Mouse (Mus musculus) E14TG2a.4 (cell line): ENCODE measurements around the gene Sept8.
"Not testable (repeated sequence)": the region's sequence is repeated elsewhere in the genome, so short reads cannot be mapped to it uniquely, and the experiment has no call there.

Experiments used
- H3K27me3 ChIP-seq: 2 replicates; pipeline ENCODE4 v1.6.1; 2014; ENCODE audit warnings: low read length, control low read depth; ENCODE audit not compliant: insufficient read depth
- H3K36me3 ChIP-seq: 2 replicates; pipeline ENCODE4 v1.6.1; 2014; ENCODE audit warnings: low read length, control low read depth; ENCODE audit not compliant: insufficient read depth
- H3K4me1 ChIP-seq: replicated peaks from 2 replicates; pipeline ENCODE4 v1.6.1; 2014; ENCODE audit warnings: low read depth, low read length, control low read depth
- H3K4me3 ChIP-seq: replicated peaks from 2 replicates; pipeline ENCODE4 v1.5.1; 2014; ENCODE audit warnings: mild to moderate bottlenecking, low read length
- H3K9me3 ChIP-seq: 2 replicates; pipeline ENCODE4 v1.6.1; 2014; ENCODE audit warnings: low read length, control low read depth
- CTCF ChIP-seq: conservative IDR thresholded peaks from 2 replicates; pipeline ENCODE4 v1.5.1; 2014; ENCODE audit warnings: low read length
- NANOG ChIP-seq: IDR thresholded peaks from 2 replicates; pipeline ENCODE4 v1.6.1; 2014; ENCODE audit warnings: borderline replicate concordance, low read length, mixed read lengths
- POU5F1 ChIP-seq: IDR thresholded peaks from 2 replicates; pipeline ENCODE4 v1.6.1; 2014; ENCODE audit warnings: low read length, borderline replicate concordance

Sept8 gene

DNA sequence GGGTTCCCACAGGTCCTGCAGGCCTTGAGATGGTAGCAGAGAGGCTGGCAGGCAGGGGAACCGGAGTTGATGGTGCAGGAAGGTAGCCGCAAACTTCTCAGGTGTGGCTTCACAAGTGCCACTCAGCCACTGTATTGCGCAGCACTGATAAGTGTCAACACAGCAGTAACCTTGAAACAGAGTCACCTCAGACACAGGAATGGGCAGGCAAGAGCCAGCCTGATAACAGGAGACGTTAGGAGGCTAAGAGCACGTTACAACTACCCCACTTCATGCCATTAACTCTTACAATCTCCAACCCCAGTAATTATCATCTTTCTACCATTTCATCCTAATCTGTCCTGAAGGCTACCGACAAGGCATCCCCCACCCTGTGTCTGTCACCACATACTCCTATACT is 28.5 kb downstream of the Sept8 start:
- Histone ChIP-seq H3K9me3 (peaks cover 3% of the 10 kb centered on the region; the same call in 1 of the 2 replicates), H3K4me1 (peaks cover 9% of the 10 kb centered on the region), H3K36me3 (no peaks in the 10 kb centered on the region), H3K27me3 (peaks cover 5% of the 10 kb centered on the region; the same call in 1 of the 2 replicates), H3K4me3 (no peak overlapping the region)
- TF ChIP-seq CTCF (no peak), NANOG (no peak), POU5F1 (no peak)

DNA sequence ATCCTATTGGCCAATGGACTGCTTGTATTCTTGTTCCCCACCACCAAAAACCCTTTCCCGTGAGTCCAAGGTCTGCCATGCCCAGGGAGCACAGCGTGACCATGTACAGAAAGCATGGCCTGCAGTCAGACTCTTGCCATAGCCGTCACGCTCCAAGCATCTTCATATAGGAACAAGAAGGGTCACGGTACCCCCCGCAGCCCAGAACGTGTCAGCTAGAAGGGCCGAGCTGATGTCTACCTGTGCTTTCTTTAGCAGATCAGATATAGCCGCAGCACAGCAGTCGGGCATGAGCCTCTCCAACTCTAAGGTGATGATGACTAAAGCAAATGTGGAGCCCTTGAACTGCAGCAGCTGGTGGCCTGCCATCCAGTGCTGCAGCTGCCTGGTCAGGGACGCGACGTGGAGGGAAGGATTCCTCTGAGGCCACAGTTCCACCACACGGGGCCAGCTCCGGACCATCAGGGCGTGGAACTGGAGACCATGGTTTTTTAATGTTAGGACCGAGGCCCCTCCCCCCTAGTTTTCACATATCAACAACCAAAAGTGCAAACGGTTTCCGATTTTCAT is 29.1 kb downstream of the Sept8 start:
- H3K9me3 ChIP-seq = peaks cover 8% of the 10 kb centered on the region
- TF ChIP-seq CTCF (no peak), POU5F1 (no peak), NANOG (no peak)
- no peaks in the 10 kb centered on the region for H3K36me3 ChIP-seq

DNA sequence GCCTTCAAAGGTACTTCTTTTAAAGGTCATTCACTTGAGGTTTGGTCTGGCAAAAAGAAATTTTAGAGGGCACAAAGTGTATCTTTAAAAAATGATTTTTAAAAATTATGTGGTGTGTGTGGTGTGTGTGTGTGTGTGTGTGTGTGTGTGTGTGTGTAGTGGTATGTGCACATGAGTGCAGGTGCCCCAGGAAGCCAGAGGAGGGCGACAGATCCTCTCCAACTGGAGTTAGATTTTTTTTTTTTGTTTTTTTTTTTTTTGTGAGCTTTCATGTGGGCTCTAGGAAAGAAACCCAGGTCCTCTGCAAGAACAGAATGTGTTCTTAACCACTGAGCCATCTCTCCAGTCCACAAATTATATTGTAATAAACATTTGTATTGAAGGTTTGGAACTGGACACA is 31.7 kb downstream of the Sept8 start:
- peaks cover 5% of the 10 kb centered on the region; the same call in 1 of the 2 replicates for H3K27me3 ChIP-seq
- peaks cover 3% of the 10 kb centered on the region; the same call in 1 of the 2 replicates for H3K4me1 ChIP-seq
- no peak for TF ChIP-seq CTCF
- no peak for TF ChIP-seq NANOG
- no peak for TF ChIP-seq POU5F1
- peaks cover 11% of the 10 kb centered on the region for H3K9me3 ChIP-seq
- no peak overlapping the region for H3K4me3 ChIP-seq
- H3K36me3 ChIP-seq = no peaks in the 10 kb centered on the region

More for the DNA sequence above, 29.1 kb downstream of the Sept8 start:
- Histone ChIP-seq H3K4me1 (peaks cover 3% of the 10 kb centered on the region; the same call in 1 of the 2 replicates), H3K27me3 (peaks cover 5% of the 10 kb centered on the region; the same call in 1 of the 2 replicates), H3K4me3 (no peak overlapping the region)

DNA sequence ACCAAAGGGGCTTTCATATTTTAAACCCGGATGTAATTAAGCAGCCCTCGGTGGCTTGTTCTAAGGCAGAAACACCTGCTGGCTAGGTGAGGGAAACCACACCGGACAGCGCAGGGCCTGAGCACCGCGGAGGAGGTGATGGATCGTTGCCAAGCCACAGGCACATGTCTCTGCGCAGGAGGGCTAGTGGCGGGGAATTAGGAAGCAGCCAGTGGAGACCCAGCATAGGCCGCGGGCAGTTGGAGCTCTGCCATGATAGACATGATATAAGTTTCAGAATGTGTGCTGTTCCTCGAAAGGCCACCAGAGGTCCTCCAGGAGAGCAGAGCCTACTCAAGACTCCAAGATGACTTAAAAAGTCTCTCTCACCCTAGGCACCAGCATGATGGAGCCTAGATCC is 32.7 kb downstream of the Sept8 start:
- Histone ChIP-seq H3K36me3 (no peaks in the 10 kb centered on the region), H3K27me3 (peaks cover under 1% of the 10 kb centered on the region; the same call in 1 of the 2 replicates), H3K4me1 (peaks cover 3% of the 10 kb centered on the region; the same call in 1 of the 2 replicates), H3K4me3 (no peak overlapping the region), H3K9me3 (peaks cover 11% of the 10 kb centered on the region)
- peak; percentile 59 for TF ChIP-seq CTCF
- TF ChIP-seq NANOG = no peak

DNA sequence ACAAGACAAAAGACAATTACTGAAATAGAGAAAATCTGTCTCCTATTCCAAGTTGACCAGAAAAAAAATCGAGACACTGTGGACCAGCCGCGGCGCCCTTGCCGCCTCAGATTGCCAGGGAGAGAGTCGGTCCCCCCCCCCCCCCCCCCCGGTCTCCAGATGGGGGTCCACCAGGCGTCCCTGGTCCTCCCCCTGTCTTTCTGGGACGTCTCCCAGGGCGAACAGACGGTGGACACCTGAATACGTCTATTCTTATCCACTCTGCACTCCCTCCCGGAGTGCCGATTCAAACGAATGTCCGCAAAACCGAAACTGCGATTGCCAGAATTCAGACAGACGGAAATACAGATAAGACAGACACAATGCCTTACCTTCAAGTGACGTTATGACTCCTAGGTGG is 37.5 kb downstream of the Sept8 start:
- not testable (repeated sequence) for H3K36me3 ChIP-seq, H3K27me3 ChIP-seq, H3K4me1 ChIP-seq, H3K4me3 ChIP-seq
- peaks cover 11% of the 10 kb centered on the region for H3K9me3 ChIP-seq

DNA sequence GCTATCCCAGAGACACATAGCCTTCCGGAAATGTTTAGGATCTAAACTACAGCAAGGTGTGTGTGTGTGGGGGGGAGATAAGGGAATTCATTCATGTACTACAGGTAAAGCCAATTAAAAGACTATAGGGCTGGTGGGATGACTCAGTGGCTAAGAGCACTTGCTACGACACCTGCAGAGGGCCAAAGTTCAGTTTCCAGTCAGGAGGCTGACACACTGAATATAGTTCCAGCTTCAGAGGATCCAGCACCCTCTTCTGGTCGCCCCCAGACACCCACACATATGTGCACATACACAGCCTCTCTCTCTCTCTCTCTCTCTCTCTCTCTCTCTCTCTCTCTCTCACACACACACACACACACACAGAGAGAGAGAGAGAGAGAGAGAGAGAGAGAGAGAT is 38.9 kb downstream of the Sept8 start:
- not testable (repeated sequence) for H3K9me3 ChIP-seq, H3K4me1 ChIP-seq, H3K27me3 ChIP-seq, H3K36me3 ChIP-seq, H3K4me3 ChIP-seq

DNA sequence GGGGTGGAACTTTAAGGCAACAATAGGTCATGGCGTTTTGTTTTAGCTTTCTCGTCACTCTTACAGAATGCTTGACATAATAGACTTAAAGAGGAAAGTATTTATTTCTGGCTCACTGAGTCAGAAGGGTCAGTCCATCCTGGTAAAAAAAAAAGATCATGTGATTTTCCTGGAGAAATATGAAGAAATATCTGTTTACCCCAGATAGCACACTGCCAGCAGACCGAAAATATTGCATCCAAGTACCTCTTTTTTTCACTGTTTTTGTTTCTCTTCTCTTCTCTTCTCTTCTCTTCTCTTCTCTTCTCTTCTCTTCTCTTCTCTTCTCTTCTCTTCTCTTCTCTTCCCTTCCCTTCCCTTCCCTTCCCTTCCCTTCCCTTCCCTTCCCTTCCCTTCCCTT is 40.9 kb downstream of the Sept8 start:
- H3K36me3 ChIP-seq, H3K9me3 ChIP-seq, H3K4me3 ChIP-seq, H3K27me3 ChIP-seq, H3K4me1 ChIP-seq: not testable (repeated sequence)

DNA sequence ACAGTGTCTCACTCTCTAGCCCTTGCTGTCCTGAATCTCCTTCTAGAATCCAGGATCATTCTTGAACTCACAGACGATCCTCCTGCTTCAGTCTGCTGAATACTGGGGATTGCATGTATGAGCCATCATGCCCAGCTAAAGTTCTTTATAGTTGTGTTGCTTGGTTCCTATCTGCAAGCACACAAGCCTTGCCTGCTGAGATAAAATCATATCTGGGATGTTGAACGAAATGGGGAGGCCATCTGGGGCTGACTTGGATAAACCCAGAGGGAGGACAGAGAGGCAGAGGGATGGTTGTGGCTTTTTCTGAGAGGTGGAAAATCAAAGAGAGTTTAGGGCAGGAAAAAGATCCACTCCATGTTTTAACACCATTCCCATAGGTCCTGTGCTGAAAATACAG is 42.9 kb downstream of the Sept8 start:
- H3K27me3 ChIP-seq = peaks cover 6% of the 10 kb centered on the region
- TF ChIP-seq CTCF = no peak
- no peak for TF ChIP-seq NANOG
- TF ChIP-seq POU5F1 = no peak
- peaks cover 3% of the 10 kb centered on the region; the same call in 1 of the 2 replicates for H3K9me3 ChIP-seq
- peaks cover 4% of the 10 kb centered on the region; the same call in 1 of the 2 replicates for H3K4me1 ChIP-seq
- H3K4me3 ChIP-seq = no peak overlapping the region
- H3K36me3 ChIP-seq = no peaks in the 10 kb centered on the region

DNA sequence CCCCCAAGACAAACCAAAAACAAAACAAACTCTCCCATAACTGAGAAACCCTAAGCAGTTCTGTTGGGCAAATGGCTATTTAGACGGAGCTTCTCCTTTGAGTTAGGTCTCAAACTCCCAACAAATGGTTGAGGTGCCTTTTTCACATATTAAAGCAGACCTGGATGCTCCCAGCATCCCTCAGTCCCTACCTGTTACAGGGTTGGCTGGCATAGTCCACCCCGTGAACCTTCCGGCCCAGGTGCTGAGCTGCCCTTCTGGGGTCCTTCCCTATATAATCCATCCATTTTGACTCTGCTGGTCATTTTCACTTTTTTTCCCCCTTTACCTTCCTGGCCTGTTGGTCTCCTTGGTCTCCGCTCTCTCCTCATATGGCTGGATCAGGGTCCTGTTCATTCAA is 47.6 kb downstream of the Sept8 start:
- H3K4me1 ChIP-seq = peaks cover 10% of the 10 kb centered on the region
- peak overlapping the region; percentile 92 for H3K4me3 ChIP-seq
- peaks cover 12% of the 10 kb centered on the region for H3K27me3 ChIP-seq
- peaks cover 3% of the 10 kb centered on the region; the same call in 1 of the 2 replicates for H3K9me3 ChIP-seq
- H3K36me3 ChIP-seq = no peaks in the 10 kb centered on the region
- TF ChIP-seq POU5F1 (no peak), NANOG (no peak), CTCF (no peak)
